Mouse (Mus musculus) hindbrain, embryonic 10.5 days (tissue): ENCODE measurements at regions not wholly inside any gene's neighbourhood (a gene's known extent, or its start where the extent isn't known, plus 50 kb on each side); places are given as distances from the start of the nearest gene placed in this dataset.

ENCODE experiments used
- DNase-seq: peaks from one replicate; pipeline ENCODE4 v3.0.0-alpha.2; 2017; ENCODE audit warnings: low spot score
- H3K27ac ChIP-seq: fragments of 300-500 bp; sonication (generic); 2 replicates; pipeline ENCODE4 v1.5.1; 2016; ENCODE audit warnings: mild to moderate bottlenecking, moderate library complexity
- H3K27me3 ChIP-seq: fragments of 300-500 bp; sonication (generic); 2 replicates; pipeline ENCODE4 v1.6.1; 2016; ENCODE audit warnings: mild to moderate bottlenecking; ENCODE audit not compliant: poor library complexity, insufficient read depth, severe bottlenecking
- H3K36me3 ChIP-seq: fragments of 300-500 bp; sonication (generic); 2 replicates; pipeline ENCODE4 v1.6.1; 2016; ENCODE audit warnings: mild to moderate bottlenecking, moderate library complexity
- H3K4me1 ChIP-seq: fragments of 300-500 bp; sonication (generic); replicated peaks from 2 replicates; pipeline ENCODE4 v1.6.1; 2016; ENCODE audit warnings: mild to moderate bottlenecking
- H3K4me3 ChIP-seq: fragments of 300-500 bp; sonication (generic); 2 replicates; pipeline ENCODE4 v1.5.1; 2016; ENCODE audit warnings: mild to moderate bottlenecking, moderate library complexity
- H3K9me3 ChIP-seq: fragments of 300-500 bp; sonication (generic); 2 replicates; pipeline ENCODE4 v1.6.1; 2016; ENCODE audit warnings: mild to moderate bottlenecking, moderate library complexity
- WGBS: fragments of 180-500 bp; shearing (Covaris S2); methylation state at CpG from one replicate; pipeline ENCODE4 v1.1.7; 2016; 5-methylcytosine and 5-hydroxymethylcytosine counted together

DNA sequence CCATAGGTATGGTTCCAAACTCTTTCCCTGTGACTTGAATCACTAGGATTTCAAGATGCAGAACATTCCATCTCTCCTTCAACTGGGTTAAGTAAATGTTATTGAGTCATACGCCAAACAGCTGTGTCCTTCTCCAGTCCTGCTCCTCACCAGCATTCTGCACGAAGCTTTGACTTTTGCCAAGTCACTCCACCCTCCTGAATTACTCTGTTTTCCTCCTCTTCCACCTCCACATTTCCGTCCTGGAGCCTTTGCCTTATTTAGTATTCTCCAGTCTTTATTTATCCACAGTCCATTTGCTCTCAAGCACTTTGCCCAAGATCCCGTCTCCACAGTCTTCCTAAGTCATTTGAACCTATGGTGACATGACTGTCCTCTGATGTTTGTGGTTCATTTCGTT, 193.1 kb upstream of the Arhgap20 start:
- no peak overlapping the region for H3K27ac ChIP-seq
- no peak for DNase-seq
- no peaks in the 10 kb centered on the region for H3K36me3 ChIP-seq
- H3K9me3 ChIP-seq = no peaks in the 10 kb centered on the region
- H3K4me1 ChIP-seq = no peaks in the 10 kb centered on the region
- WGBS = 85% methylated on average over 5 of the region's 5 CpGs
- no peak overlapping the region for H3K4me3 ChIP-seq
- H3K27me3 ChIP-seq = no peaks in the 10 kb centered on the region

- no peak overlapping the region for H3K27ac ChIP-seq
- no peaks in the 10 kb centered on the region for H3K4me1 ChIP-seq
- H3K4me3 ChIP-seq = no peak overlapping the region
- no peaks in the 10 kb centered on the region for H3K36me3 ChIP-seq
- no peaks in the 10 kb centered on the region for H3K9me3 ChIP-seq
- WGBS = 87% methylated on average over 3 of the region's 3 CpGs
- DNase-seq = no peak
- H3K27me3 ChIP-seq = no peaks in the 10 kb centered on the region
These were observed 183.5 kb upstream of the Arhgap20 start for GRCm38 (mm10) chr9:51581601-51582000.

- no peak for DNase-seq
- no peaks in the 10 kb centered on the region for H3K36me3 ChIP-seq
- no peaks in the 10 kb centered on the region for H3K9me3 ChIP-seq
- H3K27me3 ChIP-seq = no peaks in the 10 kb centered on the region
- no peak overlapping the region for H3K27ac ChIP-seq
- no peaks in the 10 kb centered on the region for H3K4me1 ChIP-seq
- 78% methylated on average over 3 of the region's 3 CpGs for whole genome bisulfite sequencing
- no peak overlapping the region for H3K4me3 ChIP-seq
These were observed 171.4 kb upstream of the Arhgap20 start for GRCm38 (mm10) chr9:51593707-51594106.

DNA sequence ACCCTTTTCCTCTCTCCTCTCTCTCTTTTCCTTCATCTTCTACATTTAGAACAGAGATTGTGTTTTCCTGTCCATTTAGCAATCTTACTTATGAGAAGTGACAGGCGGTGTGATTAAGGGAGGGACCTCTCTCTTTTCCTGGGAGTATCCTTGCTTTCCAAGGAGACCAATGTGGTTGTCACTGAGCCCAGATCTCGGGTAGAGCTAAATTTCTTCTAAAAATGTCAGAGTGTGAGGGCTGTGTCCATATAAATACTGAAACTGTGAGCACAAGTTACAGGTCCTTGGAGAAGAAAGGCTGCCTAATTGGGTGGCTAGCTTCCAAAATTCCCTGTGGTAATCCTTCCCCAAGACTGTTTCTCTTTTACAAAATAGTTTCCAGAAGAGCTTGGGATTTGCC, 166.4 kb upstream of the Arhgap20 start:
- Histone ChIP-seq H3K27ac (no peak overlapping the region), H3K4me1 (no peaks in the 10 kb centered on the region), H3K36me3 (no peaks in the 10 kb centered on the region), H3K4me3 (no peak overlapping the region), H3K27me3 (no peaks in the 10 kb centered on the region), H3K9me3 (no peaks in the 10 kb centered on the region)
- no peak for DNase-seq
- WGBS = 76% methylated on average over 2 of the region's 2 CpGs

DNA sequence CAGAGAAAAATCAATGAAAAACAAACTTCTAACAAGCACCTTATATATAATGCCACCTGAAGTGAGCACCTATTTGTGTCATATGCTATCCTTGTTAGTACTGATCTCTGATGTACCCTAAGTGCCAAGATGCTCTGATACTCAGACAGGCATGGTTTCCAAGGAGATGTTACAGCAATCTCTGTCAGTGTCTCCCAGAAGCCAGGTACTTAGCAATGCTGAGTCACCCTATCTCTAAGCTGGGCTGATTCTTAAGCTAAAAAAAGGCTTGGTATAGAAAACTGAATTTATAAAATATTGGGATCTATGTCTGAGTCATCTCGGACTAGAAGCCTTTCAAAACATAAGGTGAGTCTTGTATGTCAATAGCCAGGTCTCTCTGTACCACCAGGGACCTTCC, 157.0 kb upstream of the Arhgap20 start:
- Histone ChIP-seq H3K27me3 (no peaks in the 10 kb centered on the region), H3K4me3 (no peak overlapping the region), H3K36me3 (no peaks in the 10 kb centered on the region), H3K4me1 (no peaks in the 10 kb centered on the region), H3K9me3 (no peaks in the 10 kb centered on the region), H3K27ac (no peak overlapping the region)
- WGBS = 72% methylated on average over 1 of the region's 1 CpGs
- no peak for DNase-seq

DNA sequence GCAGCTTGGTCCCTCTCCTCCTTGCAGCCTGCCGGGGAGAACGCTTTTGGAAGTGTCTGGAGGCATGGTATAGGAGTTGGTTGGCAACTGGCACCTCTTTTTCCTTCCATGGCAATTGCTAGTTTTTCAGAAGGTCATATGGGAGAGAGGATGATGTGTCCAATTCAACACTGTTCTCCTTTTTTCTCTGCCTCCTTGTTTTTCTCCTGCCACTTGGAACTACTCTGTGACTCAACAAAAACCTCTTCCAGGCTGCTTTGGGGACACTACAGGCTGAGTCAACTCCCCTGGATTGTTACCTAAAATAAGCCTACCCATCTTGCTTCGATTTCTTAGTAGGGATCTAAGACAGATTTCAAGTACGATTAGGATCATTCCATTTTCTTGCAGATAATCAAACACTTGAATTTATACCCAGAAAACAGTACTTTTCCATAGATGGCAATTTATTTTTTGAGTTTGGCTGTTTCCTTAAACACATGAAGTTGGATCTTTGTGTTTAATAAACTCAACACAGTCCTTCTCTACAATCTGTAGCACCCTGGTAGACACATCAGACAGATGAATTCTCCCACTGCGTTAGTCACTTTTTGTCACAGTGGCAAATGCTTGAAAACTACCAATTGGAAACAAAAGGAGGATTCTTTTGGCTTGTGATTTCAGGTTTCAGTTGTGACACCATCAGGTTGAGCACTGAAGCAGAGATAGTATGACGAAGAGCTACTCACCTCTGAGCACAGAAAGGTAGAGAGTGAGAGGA, 156.3 kb upstream of the Arhgap20 start:
- no peaks in the 10 kb centered on the region for H3K4me1 ChIP-seq
- WGBS = 88% methylated on average over 6 of the region's 6 CpGs
- no peak overlapping the region for H3K4me3 ChIP-seq
- no peak overlapping the region for H3K27ac ChIP-seq
- H3K27me3 ChIP-seq = no peaks in the 10 kb centered on the region
- no peaks in the 10 kb centered on the region for H3K36me3 ChIP-seq
- H3K9me3 ChIP-seq = no peaks in the 10 kb centered on the region
- DNase-seq = no peak

DNA sequence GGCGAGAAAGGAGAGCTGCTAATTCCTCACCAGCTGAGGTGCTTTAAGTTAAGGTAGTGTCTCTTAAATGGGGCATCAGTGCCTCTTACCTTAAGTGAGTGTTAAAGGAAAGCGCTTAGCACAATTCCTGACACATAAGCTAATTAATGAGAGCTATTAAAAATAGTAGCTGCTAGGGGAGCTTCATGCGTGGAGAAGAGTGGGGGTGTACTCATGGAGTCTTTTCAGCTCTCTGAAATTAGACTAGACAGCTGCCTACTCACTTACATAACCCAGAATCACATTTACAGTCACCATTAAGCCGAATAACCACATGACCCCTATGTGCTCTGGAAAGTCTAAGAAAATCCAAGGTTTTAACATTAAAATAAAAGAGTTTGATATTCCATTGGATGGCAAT, 139.0 kb upstream of the Arhgap20 start:
- no peak for DNase-seq
- Histone ChIP-seq H3K27me3 (no peaks in the 10 kb centered on the region), H3K9me3 (no peaks in the 10 kb centered on the region), H3K4me1 (no peaks in the 10 kb centered on the region), H3K27ac (no peak overlapping the region), H3K36me3 (no peaks in the 10 kb centered on the region), H3K4me3 (no peak overlapping the region)
- WGBS = 87% methylated on average over 4 of the region's 4 CpGs

- Histone ChIP-seq H3K36me3 (no peaks in the 10 kb centered on the region), H3K9me3 (no peaks in the 10 kb centered on the region), H3K27ac (no peak overlapping the region), H3K4me1 (no peaks in the 10 kb centered on the region), H3K27me3 (no peaks in the 10 kb centered on the region), H3K4me3 (no peak overlapping the region)
- 89% methylated on average over 2 of the region's 2 CpGs for WGBS
- no peak for DNase-seq
These were observed 129.0 kb upstream of the Arhgap20 start for GRCm38 (mm10) chr9:51636097-51636496.

DNA sequence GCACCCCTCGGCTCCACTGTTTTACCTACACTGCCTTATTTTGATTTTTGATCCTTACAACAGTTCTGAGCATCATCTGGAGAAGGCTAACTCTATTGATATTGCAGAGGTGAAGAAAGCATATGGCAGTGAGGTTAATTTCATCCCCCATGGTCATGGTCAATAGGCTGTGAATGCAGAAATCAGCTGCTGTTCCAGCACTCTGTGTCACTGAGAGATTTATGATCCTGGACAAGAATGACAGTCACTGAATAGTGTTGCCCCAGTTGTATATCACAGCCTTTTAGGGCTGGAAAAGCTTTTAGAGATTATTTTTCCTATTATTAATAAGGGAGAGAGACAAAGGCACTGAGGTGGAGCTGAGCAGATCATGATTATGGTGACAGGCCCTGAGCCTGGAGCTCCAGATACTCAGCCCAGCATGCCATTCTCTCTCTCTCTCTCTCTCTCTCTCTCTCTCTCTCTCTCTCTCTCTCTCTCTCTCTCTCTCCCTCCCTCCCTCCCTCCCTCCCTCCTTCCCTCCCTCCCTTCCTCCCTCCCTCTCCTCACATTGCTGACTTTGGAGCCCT, 128.5 kb upstream of the Arhgap20 start:
- DNase-seq = no peak
- H3K4me1 ChIP-seq = no peaks in the 10 kb centered on the region
- no peak overlapping the region for H3K27ac ChIP-seq
- no peak overlapping the region for H3K4me3 ChIP-seq
- no peaks in the 10 kb centered on the region for H3K9me3 ChIP-seq
- H3K36me3 ChIP-seq = no peaks in the 10 kb centered on the region
- WGBS = 83% methylated on average over 1 of the region's 1 CpGs
- H3K27me3 ChIP-seq = no peaks in the 10 kb centered on the region

DNA sequence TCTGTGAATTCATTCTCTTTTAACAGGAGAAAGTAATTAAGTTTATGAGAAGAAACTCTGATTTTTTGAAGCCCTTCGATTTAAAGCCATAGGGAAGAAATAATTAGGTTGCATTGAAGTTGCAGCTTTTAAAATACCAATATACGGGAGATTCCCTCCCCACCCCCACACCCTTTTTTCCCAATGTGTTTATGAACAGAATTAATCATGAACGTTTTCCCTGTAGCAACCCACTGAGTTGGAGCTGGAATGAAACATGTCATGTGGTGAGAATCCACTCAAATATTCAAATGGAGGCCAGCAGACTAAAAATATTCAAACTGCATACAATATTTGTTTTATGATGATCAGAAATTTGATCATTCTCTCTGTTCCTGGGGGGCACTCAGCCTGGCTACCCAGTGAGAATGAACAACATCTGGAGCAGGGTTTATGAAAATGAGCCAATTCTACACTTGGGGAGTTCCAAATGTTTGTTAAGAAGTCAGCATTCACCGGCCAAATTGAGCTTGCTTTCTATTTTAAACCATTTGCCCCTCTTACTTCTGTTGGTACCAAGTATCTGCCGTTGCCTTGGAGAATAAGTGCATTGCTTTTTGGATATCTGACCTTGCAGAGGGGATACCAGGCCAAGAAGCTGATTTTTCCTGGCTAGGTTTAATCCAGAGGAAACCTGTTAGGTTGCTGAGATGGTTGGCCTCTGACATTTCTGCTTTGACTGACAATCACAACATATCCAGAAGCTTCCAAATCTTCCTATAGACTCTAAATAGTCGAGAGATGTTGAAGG, 127.8 kb upstream of the Arhgap20 start:
- Histone ChIP-seq H3K27me3 (no peaks in the 10 kb centered on the region), H3K36me3 (no peaks in the 10 kb centered on the region), H3K27ac (no peak overlapping the region), H3K9me3 (no peaks in the 10 kb centered on the region), H3K4me3 (no peak overlapping the region), H3K4me1 (no peaks in the 10 kb centered on the region)
- DNase-seq = no peak
- 74% methylated on average over 6 of the region's 6 CpGs for WGBS

- Histone ChIP-seq H3K4me1 (no peaks in the 10 kb centered on the region), H3K27me3 (no peaks in the 10 kb centered on the region), H3K9me3 (no peaks in the 10 kb centered on the region), H3K36me3 (no peaks in the 10 kb centered on the region), H3K4me3 (no peak overlapping the region), H3K27ac (no peak overlapping the region)
- WGBS = 87% methylated on average over 4 of the region's 4 CpGs
- DNase-seq = no peak
These were observed 123.4 kb upstream of the Arhgap20 start for GRCm38 (mm10) chr9:51641706-51642105.

DNA sequence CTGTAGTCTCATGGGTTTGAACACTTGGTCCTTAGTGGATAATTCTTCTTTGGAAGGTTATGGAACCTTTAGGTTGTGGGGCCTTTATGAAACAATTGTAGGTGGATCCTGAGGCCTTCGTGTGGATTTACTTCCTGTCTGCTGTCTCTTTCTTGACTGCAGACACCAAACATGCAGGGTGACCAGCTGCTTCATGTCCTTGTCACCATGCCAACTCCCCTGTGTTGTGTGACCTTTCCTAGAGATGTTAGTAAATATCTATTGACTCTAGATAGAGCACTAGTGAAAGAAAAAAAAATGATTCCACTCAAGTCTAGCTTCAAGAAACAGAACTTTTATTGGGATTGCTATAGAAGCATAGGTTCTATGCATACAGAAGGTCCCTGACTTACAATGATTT, 119.7 kb upstream of the Arhgap20 start:
- no peak for DNase-seq
- WGBS = 80% methylated on average over 1 of the region's 1 CpGs

More for the DNA sequence above, 119.7 kb upstream of the Arhgap20 start:
- Histone ChIP-seq H3K4me1 (no peaks in the 10 kb centered on the region), H3K36me3 (no peaks in the 10 kb centered on the region), H3K27ac (no peak overlapping the region), H3K9me3 (no peaks in the 10 kb centered on the region), H3K4me3 (no peak overlapping the region), H3K27me3 (no peaks in the 10 kb centered on the region)
